Mouse (Mus musculus) urinary bladder, postnatal 4 days (tissue): ENCODE results near the gene Dapk2.

Experiments used
- DNase-seq, 2 experiments: peaks; one replicate each; pipeline ENCODE4 v3.0.0; 2021 to 2022; ENCODE audit warnings: low spot score in 2 of 2

Dapk2 gene

DNA sequence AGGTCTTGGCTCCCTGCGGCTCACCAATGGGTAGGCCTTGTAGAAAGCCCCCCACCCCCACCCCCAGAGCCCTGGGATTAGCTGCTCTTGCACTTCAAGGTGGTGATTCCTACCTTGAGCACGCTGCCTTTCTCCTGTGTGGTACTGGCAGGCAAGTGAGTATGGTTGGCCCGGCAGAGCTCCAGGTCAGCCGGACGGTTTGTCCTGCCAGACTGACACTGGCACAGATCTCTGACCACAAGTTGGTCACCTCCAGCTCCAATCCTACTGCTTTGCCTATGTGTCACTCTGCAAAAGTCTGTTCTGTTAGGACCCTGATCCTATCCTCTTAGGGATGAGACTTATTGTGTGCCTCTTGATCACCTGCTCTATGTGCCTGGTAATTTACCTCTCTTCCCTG lies 26.5 kb downstream of the Dapk2 start:
- DNase-seq = no peak

DNA sequence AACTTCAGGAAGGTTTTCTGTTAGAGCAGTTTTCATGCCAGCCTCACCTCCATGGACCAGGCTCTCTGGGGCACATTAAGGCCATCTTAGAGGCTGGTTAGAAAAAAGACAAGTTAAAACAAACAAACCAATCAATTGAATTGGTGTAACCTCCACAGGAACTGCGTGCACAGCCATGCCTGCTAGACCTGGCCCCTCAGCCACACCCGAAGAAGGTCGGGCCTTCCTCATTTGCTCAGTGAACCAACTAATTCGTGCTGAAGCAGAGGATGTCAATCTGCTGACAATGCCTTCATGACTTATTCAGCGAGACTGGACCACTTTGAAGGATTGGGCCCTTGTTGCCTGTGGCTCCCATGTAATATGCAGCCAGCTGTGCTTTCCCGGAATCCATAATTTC lies 28.4 kb downstream of the Dapk2 start:
- no peak for DNase-seq

GRCm38 (mm10) chr9:66189026-66189425 lies 31.0 kb downstream of the Dapk2 start:
- no peak for DNase-seq

- DNase-seq = no peak
These were observed 36.0 kb downstream of the Dapk2 start for GRCm38 (mm10) chr9:66194003-66194402.

GRCm38 (mm10) chr9:66196561-66196960 lies 38.5 kb downstream of the Dapk2 start:
- DNase-seq = no peak

DNA sequence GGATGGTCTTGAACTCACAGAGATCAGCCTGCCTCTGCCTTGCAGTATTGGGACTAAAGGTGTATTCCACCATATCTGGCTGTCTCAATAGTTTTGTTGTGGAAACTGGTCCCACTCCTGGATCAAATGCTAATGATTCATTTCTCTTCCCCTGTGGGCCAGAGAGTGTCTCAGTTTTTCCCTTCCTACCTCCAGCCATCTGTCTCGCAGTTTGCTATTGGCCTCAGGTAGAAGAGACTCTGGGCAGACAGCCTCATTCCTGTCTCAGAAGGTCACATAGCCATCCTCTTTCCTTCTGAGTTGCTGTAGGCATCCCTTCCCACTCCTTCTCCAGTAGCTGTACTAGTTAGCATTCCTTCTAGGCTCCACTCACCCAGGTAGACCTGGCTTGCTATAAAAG lies 40.5 kb downstream of the Dapk2 start:
- DNase-seq = no peak

GRCm38 (mm10) chr9:66199657-66200410 lies 41.8 kb downstream of the Dapk2 start:
- no peak for DNase-seq

DNA sequence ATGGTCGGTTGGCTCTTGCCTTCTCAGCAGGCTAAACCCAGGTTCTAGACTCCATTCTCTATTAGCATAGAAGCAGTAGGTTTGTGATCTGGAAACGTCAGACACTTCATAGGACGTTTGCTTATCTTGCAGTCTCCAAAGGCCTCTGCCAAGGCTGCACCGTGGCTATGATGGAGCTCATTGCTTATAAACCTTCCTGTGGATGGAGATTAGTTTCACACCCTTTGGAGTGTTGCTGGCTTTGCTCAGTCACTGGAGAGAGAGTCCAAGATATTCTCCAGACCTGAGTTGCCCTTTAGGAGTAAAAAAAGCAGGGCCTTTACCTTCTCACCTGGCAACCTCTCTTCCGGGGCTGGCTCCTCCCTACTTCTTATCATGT lies 42.4 kb downstream of the Dapk2 start:
- no peak for DNase-seq

DNA sequence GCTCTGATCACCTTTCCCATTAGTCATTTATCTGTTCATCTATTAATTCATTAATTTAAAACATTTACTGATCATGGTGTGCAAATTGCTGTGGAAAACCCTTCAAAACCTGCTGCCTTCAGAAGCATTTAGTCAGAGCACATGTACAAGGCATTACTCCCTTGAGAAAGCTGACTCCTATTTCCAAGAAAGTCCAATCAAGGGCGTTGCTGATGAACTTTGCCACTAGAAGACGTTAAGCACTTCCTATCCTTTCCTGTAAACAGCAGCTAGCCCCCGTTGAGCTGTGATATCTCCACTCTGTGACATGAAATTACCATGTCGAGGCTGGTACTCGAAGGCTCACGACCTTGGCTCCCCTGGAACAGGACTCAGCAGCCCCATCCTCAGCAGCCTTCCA lies 43.6 kb downstream of the Dapk2 start:
- DNase-seq = no peak

- DNase-seq = no peak
These were observed 44.4 kb downstream of the Dapk2 start for GRCm38 (mm10) chr9:66202463-66202862.

DNA sequence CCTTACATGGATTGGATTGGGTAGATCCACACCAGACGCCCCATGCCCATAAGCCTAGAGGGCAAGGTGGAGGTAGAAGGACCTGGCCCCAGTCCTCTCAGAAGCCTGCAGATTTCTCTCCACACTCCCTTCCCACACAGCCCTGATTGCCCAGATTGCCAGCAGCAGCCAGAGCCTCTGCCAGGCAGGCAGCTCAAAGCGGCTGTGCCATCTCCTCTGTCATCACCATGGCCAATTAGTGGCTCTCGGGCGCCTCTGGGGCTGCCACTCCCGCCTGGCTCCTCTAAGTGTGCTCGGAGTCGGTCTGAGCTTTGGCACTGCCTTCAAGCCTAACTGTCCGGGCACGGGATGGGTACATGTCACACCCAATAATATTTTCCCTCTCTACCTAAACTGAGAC lies 47.7 kb downstream of the Dapk2 start:
- no peak for DNase-seq

DNA sequence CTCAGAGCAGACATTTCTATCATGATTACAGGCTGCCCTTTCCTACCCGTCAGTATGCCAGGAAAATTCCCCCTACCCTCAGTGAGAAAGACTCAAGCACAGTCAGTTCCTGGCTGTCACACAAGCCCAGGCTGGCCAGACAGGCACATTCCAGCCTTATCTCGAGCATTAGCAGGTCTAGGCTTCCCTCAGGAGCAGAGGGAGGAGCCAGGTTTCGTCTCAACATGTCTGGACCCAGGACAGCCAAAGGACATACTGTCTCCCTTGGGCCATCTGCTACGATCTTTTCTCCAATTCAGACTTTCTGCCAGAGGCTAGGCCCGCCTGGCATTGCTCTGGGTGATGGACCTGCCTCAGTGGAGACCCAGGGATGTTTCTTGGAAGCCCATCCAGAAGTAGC lies 48.8 kb downstream of the Dapk2 start:
- peak in 1 of 2 experiments; percentile 47 for DNase-seq

GRCm38 (mm10) chr9:66211420-66211819 lies 53.4 kb downstream of the Dapk2 start:
- DNase-seq = no peak

DNA sequence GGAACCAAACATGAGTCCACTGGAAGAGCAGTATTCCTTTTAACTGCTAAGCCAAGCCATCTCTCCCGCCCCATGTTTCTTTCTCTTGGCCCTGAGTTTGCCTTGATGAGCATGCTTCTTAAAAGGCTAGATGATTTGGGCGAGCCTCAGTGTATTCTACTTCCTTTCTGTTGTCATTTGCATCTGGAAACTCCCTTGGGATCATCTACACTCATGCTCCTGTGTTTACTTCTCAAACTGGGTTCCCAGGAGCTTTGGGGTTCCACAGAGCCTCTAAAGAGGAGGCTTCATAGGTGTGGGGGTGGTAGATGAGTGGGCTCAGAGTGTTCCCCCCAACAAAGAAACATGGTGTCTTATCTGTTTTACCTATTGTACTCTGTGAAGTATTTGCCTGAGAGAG lies 54.1 kb downstream of the Dapk2 start:
- DNase-seq = no peak

DNA sequence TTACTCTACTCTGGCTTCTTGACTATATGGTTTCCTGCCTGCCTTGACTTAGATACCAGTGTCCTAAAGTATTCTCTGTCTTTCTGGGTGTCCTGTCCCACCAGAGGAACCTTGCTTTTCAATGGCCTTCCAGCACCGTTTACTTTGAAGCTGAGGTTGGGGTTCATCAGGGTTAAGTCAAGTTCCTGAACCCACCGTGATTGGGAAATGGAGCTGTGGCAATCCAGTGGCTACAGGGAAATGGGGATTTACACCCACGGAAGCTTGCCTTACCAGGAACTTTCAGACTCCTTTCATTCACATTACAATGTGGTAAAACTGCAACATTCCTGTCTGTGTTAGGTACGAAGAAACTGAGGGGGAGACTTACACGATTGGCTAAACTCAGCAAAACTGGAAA lies 54.8 kb downstream of the Dapk2 start:
- no peak for DNase-seq

DNA sequence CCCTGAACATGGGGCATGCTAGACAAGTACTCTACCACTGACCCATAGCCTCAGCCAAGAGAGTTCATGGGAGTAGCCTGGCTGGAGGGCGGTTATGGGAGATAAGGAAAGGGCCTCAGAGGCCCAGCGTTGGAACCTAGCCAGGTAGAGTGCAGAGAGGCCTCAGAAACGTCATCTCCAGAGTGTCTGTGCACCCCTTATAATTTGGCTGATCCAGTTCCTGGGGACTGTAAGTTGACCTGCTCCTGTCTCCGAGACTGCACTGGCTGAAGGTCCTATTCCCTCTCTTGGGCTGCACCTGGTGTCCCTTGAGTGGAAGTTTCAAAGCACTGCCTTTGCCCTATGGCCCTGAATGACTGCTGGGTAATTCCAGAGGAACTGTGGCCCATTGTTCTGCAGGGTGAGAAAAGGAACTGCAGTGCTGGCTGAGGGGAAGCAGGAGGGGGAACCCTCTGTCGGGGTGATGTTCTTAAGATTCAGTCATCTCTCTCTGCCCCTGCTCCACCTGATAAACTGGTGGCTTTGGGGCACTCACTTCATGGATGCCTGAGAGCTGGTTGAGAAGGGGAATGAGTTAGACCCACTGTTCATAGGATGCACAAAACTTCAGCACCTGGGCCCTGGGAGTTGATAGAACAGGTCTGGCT lies 55.5 kb downstream of the Dapk2 start:
- peak in 1 of 2 experiments; percentile 24 for DNase-seq

DNA sequence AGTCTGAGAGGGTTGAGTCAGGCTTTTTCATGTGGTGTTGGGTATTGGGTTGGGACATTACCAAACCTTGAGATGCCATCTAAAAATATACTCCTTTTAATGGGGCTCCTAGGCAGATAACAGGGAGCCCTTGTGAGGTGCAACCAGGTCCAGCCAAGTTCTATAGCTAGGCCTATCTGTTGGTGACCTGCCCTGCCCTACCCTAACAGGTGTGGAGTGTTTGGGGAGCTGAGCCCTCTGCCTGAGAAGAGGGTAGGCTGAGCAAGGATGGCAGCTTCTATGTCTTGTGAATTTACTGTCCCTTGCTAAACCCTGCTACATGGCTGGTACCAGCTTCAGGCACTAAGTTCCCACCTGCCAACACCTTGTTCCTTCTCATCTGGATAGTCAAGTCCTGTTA lies 57.5 kb downstream of the Dapk2 start:
- no peak for DNase-seq

DNA sequence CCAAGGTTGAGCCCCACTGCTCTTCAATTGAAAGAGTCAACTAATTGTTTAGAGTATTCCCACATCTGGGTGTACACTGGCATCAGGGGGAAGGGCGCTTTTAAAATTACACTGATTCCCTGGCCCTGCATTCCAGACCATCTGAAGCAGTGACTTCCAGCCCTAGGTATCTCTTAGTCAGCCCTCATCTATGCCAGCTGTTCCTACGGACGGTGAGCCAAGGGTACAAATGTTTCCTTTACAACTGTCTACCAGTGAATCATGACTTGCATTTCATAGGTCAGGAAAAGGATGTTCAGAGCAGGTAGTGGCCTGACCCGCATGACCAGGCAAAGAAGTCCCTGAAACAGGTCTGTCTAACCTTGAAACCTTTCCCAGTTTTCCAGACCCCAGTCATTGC lies 59.9 kb downstream of the Dapk2 start:
- DNase-seq = no peak

DNA sequence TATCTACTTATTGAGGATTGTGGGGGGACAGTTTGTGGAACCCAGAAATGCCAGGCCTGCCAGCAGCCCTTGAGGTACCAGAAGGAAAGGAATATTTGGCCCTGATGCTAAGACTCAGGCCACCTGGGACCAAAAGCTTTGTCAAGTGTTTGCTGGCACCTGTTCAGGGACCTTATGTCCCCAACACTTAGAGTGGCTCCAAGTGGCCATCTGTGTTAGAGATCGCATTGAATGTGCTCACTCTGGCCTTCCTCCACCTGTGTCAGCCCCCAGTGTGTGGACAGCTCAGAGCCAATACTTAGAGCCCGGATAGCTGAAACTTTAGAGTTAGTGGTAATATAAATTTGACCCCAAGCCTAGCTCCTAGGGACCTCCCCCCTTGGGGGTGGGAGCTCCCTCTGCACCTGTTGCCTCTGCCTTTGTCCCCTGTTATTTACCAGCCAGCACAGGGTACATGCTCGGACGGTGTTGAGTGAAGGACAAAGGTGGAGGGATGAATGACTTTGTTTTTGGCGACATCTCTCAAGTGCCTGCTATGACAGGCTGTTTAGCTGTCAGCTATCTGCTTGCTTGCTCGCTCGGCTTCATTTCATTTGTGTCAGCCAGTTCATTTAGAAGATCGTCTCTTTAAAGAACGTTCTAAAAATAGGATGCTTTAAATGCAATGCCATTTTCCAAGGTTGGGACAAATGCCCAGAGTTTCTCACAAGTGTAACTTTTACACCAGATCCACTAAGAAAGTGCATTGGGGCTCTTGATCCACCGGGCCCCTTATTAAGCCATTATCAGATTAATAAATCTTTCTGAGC lies 61.1 kb downstream of the Dapk2 start:
- DNase-seq = no peak

- no peak for DNase-seq
These were observed 65.8 kb downstream of the Dapk2 start for GRCm38 (mm10) chr9:66223872-66224271.

DNA sequence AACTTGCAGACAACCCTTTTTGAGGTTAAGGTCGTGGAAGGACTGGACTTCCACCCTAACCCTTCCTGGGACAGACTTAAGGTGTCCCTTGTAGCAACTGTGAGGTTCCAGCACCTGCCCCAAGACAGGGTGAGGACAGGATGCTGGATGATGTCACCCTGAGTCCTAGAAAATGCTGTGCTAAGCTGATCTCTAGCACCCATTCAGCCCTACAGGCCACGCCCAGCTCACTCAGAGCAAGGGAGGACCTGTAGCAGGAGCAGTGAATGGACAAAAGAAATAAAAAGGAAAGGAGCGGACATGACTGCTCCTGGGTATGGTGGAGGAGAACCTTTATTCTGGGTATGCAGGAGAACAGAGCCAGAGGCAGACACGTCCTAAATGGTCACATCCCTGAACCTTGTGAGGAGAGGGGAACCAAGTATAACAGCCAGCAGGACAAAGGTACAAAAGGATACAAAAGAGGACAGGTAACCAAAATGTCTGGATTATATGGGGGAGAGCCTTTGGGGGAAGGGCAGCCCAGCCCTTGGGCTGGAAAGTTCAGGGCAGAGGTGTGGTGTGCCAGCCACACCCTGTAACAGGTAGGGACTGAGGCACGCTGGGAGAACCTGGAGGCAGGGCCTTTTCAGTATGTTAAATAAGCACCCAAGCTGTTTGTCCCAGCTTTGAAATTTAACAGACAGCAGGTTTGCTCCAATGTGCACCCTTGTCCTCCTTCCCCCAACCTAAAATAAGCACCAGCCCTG lies 67.9 kb downstream of the Dapk2 start:
- no peak for DNase-seq
